Mouse (Mus musculus) CH12.LX (cell line): ENCODE data around the gene Gm42742.

Experiments
- CTCF ChIP-seq, 2 experiments: IDR thresholded peaks in 1 of 2; conservative IDR thresholded peaks in 1 of 2; 2 replicates each; pipeline ENCODE4 v1.5.1; 2011 to 2012; ENCODE audit warnings: low read depth in 2 of 2, low read length in 2 of 2, improper control_type of control experiment in 1 of 2, inconsistent platforms in 1 of 2, mild to moderate bottlenecking in 1 of 2, moderate library complexity in 1 of 2
- EP300 ChIP-seq: IDR thresholded peaks from 2 replicates; pipeline ENCODE4 v1.6.1; 2011; ENCODE audit warnings: low read length, improper control_type of control experiment
- NRF1 ChIP-seq: IDR thresholded peaks from 2 replicates; pipeline ENCODE4 v1.6.1; 2014; ENCODE audit warnings: low read depth, mild to moderate bottlenecking, inconsistent platforms, low read length, improper control_type of control experiment, moderate library complexity
- PAX5 ChIP-seq: IDR thresholded peaks from 2 replicates; pipeline ENCODE4 v1.6.1; 2012; ENCODE audit warnings: low read length, inconsistent platforms, mixed read lengths
- POLR2A ChIP-seq: IDR thresholded peaks from 2 replicates; pipeline ENCODE4 v1.6.1; 2011; ENCODE audit warnings: low read depth, mild to moderate bottlenecking, improper control_type of control experiment, low read length
- SIN3A ChIP-seq: IDR thresholded peaks from 2 replicates; pipeline ENCODE4 v1.6.1; 2012; ENCODE audit warnings: low read length, improper control_type of control experiment, inconsistent platforms
- ZNF384 ChIP-seq: IDR thresholded peaks from 2 replicates; pipeline ENCODE4 v1.6.1; 2012; ENCODE audit warnings: low read depth, low read length, improper control_type of control experiment, inconsistent platforms

DNA sequence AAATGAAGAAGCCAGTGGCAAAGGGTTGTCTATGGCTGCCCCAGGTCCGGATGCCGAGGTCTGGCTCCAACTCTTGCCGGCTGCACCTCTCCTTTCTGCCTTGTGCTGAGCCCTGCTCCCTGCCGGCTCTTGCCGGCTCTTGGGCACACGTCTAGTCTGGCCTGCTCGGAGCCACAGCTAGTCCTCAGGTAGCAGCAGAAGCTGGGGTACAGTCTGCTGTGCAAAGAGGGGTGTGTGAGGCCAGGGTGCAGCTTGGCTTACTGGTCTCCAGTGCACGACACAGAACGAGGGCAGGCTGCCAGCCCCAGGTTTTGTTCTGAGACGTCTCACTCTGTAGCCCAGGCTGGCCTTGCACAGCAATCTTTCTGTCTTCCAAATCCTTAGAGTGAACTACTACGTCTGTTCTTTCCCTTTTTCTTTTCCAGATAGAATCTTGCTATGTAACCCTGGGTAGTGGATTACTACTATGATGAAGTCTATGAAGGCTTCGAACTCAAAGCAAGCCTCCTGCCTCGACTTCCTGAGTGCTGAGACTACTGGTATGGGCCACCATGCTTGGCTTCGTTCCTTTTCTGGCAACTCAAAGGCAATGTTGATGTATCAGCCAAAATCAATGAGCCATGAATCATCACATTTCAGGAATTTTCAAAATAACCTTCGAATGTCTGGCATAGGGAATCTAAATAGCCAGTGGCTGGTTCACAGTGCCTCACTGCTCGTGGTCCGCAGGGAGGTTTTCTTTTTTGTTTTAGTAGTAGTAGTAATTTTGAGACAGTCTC lies 11.4 kb downstream of the Gm42742 start:
- no peak for TF ChIP-seq EP300
- no peak for TF ChIP-seq PAX5
- no peak for TF ChIP-seq POLR2A
- TF ChIP-seq SIN3A, result no peak
- no peak for TF ChIP-seq NRF1
- no peak for TF ChIP-seq CTCF (conservative IDR thresholded peaks at IDR 0.05 in 1 of 2, IDR thresholded peaks at IDR 0.05 in 1 of 2; ENCODE audit: low read depth in 2 of 2, low read length in 2 of 2)
- no peak for TF ChIP-seq ZNF384
